Mouse (Mus musculus) layer of hippocampus, adult 18-20 months (tissue): ENCODE data around the gene Dbp. TPM values are rescaled to one million over a fixed set of nuclear protein-coding genes. Genes with fewer than 3 reads are reported as not detected.

ENCODE experiments used
- DNase-seq, 2 experiments: peaks; one replicate each; pipeline ENCODE4 v3.0.0; 2022; ENCODE audit warnings: low spot score in 2 of 2
- total RNA-seq, 2 experiments: library from RNA; stranded (reverse); gene quantifications; 2 replicates each; pipeline ENCODE4 v1.2.3; 2021

Dbp gene
- total RNA-seq, 2 experiments from 2014 or later = 47.6 to 50.2 TPM

- no peak for DNase-seq
These were observed 18.9 kb downstream of the Dbp start for GRCm38 (mm10) chr7:45723781-45724180.

GRCm38 (mm10) chr7:45725151-45725550, 20.3 kb downstream of the Dbp start:
- DNase-seq = no peak

GRCm38 (mm10) chr7:45725713-45726112, 20.8 kb downstream of the Dbp start, which contains the start of gene Spaca4:
Gene Spaca4, minus strand, starts transcription at chr7:45725813.
- no peak for DNase-seq

- no peak for DNase-seq
These were observed 21.5 kb downstream of the Dbp start for GRCm38 (mm10) chr7:45726419-45726818.

- no peak for DNase-seq
These were observed 22.7 kb downstream of the Dbp start for GRCm38 (mm10) chr7:45727625-45728024.

- DNase-seq = no peak
These were observed 26.0 kb downstream of the Dbp start for GRCm38 (mm10) chr7:45730727-45731431.

- no peak for DNase-seq
These were observed 28.6 kb downstream of the Dbp start for GRCm38 (mm10) chr7:45733477-45733876.

- peak; percentile 77 to 91 for DNase-seq
These were observed 34.4 kb downstream of the Dbp start for GRCm38 (mm10) chr7:45739162-45739763.

- no peak for DNase-seq
These were observed 34.9 kb downstream of the Dbp start for GRCm38 (mm10) chr7:45739820-45740219.

- DNase-seq = peak in 1 of 2 experiments; percentile 49
These were observed 36.4 kb downstream of the Dbp start for GRCm38 (mm10) chr7:45741308-45741707.

GRCm38 (mm10) chr7:45741777-45742176, 36.9 kb downstream of the Dbp start:
- peak in 1 of 2 experiments; percentile 55 for DNase-seq

- DNase-seq = peak; percentile 85 to 95
These were observed 37.5 kb downstream of the Dbp start for GRCm38 (mm10) chr7:45742338-45742737.

- DNase-seq = peak in 1 of 2 experiments; percentile 71
These were observed 39.5 kb downstream of the Dbp start for GRCm38 (mm10) chr7:45744387-45744786.

- no peak for DNase-seq
These were observed 41.6 kb downstream of the Dbp start for GRCm38 (mm10) chr7:45746518-45746917.

- DNase-seq = no peak
These were observed 42.6 kb downstream of the Dbp start for GRCm38 (mm10) chr7:45747450-45747849.

- DNase-seq = no peak
These were observed 43.2 kb downstream of the Dbp start for GRCm38 (mm10) chr7:45748110-45748509.

- DNase-seq = no peak
These were observed 44.5 kb downstream of the Dbp start for GRCm38 (mm10) chr7:45749401-45749800.

GRCm38 (mm10) chr7:45750162-45750561, 45.3 kb downstream of the Dbp start:
- DNase-seq = no peak

GRCm38 (mm10) chr7:45755703-45756102, 50.8 kb downstream of the Dbp start:
- no peak for DNase-seq

GRCm38 (mm10) chr7:45759400-45759799, 54.5 kb downstream of the Dbp start:
- no peak for DNase-seq
